Mouse (Mus musculus) hindbrain, embryonic 14.5 days (tissue): ENCODE data around the gene Ccr10. TPM values are rescaled to one million over a fixed set of nuclear protein-coding genes. Genes with fewer than 3 reads are reported as not detected.
"Not testable (repeated sequence)": the region's sequence is repeated elsewhere in the genome, so short reads cannot be mapped to it uniquely, and the experiment has no call there.

ENCODE experiments used
- ATAC-seq: fragments of 200-750 bp; cut with Nextera tagmentation; 2 replicates; pipeline ENCODE4 v1.8.0; 2017; ENCODE audit warnings: moderate number of reproducible peaks, mild to moderate bottlenecking, moderate TSS enrichment, moderate library complexity; ENCODE audit not compliant: low FRiP score
- DNase-seq: peaks from one replicate; pipeline ENCODE4 v3.0.0-alpha.2; 2015; ENCODE audit warnings: low spot score
- H3K27ac ChIP-seq: fragments of 300-500 bp; sonication (generic); 2 replicates; pipeline ENCODE4 v1.5.1; 2014; ENCODE audit warnings: mild to moderate bottlenecking, moderate library complexity
- H3K27me3 ChIP-seq: fragments of 300-500 bp; sonication (generic); 2 replicates; pipeline ENCODE4 v1.6.1; 2014; ENCODE audit warnings: mild to moderate bottlenecking, low read length, mixed read lengths; ENCODE audit not compliant: control insufficient read depth, insufficient read depth
- H3K36me3 ChIP-seq: fragments of 300-500 bp; sonication (generic); replicated peaks from 2 replicates; pipeline ENCODE4 v1.6.1; 2014; ENCODE audit not compliant: control insufficient read depth, insufficient read depth
- H3K4me1 ChIP-seq: fragments of 300-500 bp; sonication (generic); replicated peaks from 2 replicates; pipeline ENCODE4 v1.6.1; 2014; ENCODE audit warnings: antibody characterized with exemption, low read length, mixed read lengths; ENCODE audit not compliant: control insufficient read depth, insufficient read depth
- H3K4me2 ChIP-seq: fragments of 300-500 bp; sonication (generic); replicated peaks from 2 replicates; pipeline ENCODE4 v1.6.1; 2014; ENCODE audit warnings: mild to moderate bottlenecking, moderate library complexity
- H3K4me3 ChIP-seq: fragments of 300-500 bp; sonication (generic); replicated peaks from 2 replicates; pipeline ENCODE4 v1.5.1; 2014; ENCODE audit warnings: mild to moderate bottlenecking, low read length
- H3K9ac ChIP-seq: fragments of 300-500 bp; sonication (generic); 2 replicates; pipeline ENCODE4 v1.6.1; 2014
- H3K9me3 ChIP-seq: fragments of 300-500 bp; sonication (generic); 2 replicates; pipeline ENCODE4 v1.6.1; 2016; ENCODE audit warnings: low read length; ENCODE audit not compliant: control insufficient read depth
- WGBS: fragments of 180-500 bp; shearing (Covaris S2); extraction: QIAGEN DNeasy Blood & Tissue Kit; methylation state at CpG from one replicate; pipeline ENCODE4 v1.1.7; 2014; 5-methylcytosine and 5-hydroxymethylcytosine counted together
- polyA plus RNA-seq: library from polyadenylated mRNA; unstranded; fragments of >200 nt; fragmentation: Nextera tagmentation; extraction: Ambion mirVana; gene quantifications from 2 replicates; pipeline ENCODE4 v1.2.1, GENCODE M21; 2014

Ccr10 gene
- polyA plus RNA-seq, 1 experiment from 2014 or later, result 0.25 TPM

DNA sequence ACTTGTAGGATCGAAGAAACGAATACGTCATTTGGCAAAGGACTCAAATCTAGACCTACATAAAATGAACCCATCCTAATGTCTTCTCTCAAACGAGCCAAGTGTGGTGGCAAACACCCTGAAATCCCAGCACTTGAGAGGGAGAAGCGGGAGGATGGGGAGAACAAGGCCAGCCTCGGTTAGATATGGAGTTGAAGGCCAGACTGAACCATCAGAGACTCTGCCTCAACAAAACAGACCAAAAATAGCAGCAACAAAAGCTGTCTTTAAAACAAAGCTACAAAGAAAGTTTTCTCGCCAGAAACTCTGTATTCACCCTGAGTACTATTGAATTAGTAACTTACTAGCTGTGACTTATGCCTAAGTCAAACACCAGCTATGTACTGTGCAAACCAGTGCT, 38.2 kb downstream of the Ccr10 start:
- DNase-seq (no peak), ATAC-seq (no peak)
- no peak overlapping the region for H3K9ac ChIP-seq
- H3K36me3 ChIP-seq, result no peaks in the 10 kb centered on the region
- no peak overlapping the region for H3K27ac ChIP-seq
- H3K4me1 ChIP-seq, result no peaks in the 10 kb centered on the region
- H3K4me2 ChIP-seq, result no peak overlapping the region
- 79% methylated on average over 7 of the region's 7 CpGs for WGBS
- no peaks in the 10 kb centered on the region for H3K9me3 ChIP-seq
- H3K4me3 ChIP-seq, result no peak overlapping the region
- no peaks in the 10 kb centered on the region for H3K27me3 ChIP-seq

DNA sequence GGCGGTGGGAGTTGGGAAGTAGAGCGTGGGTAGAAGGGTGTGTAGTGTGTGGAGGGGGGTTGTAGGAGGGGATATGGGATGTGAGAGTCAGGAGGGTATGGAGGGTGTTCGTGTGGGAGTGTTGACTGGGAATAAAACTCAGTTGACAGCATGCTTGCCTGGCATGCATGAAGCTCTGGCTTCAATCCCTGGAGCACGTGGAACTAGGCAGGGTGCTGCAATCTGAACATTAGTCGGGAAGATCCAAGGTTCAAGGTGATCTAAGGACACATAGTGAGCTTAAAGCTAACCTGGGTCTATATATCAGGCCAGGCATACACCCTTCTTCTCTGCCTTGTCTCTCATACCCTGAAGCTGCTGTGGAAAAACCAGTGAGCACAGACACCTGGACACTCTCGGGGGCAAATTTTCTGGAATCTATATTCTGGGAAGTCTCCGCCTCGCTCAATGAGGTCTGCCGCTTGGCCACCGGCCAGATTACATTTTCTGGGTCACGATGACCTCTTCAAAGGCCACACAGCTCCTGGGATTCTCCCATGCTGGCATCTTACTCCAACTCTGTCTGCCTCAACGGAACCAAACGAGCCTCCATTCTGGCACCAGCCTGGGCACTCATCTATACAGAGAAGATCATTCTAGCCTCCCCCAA, 40.9 kb downstream of the Ccr10 start:
- ATAC-seq (no peak), DNase-seq (no peak)
- H3K27ac ChIP-seq, result no peak overlapping the region
- H3K36me3 ChIP-seq, result no peaks in the 10 kb centered on the region
- no peak overlapping the region for H3K4me3 ChIP-seq
- no peak overlapping the region for H3K4me2 ChIP-seq
- H3K9me3 ChIP-seq, result no peaks in the 10 kb centered on the region
- no peaks in the 10 kb centered on the region for H3K4me1 ChIP-seq
- WGBS, result 81% methylated on average over 13 of the region's 13 CpGs
- H3K27me3 ChIP-seq, result no peaks in the 10 kb centered on the region
- no peak overlapping the region for H3K9ac ChIP-seq

DNA sequence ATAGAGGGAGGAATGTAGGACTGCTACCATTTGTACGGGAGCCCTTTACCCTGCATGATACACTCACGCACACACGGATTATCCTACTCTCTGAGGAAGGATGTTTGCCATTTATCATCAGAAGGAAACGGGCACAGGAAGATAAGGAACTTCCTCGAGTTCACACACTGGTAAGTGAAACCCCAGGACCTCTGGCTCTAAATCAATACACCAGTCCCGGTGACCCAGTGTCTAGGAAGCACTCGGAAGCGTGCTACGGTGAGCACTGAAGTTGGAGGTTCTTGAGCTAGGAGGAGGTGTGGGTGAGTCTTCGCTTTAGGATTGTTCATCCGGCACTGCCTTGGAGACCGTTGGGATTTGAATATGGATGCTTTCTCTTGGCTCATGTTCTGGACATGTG, 42.2 kb downstream of the Ccr10 start:
- Histone ChIP-seq H3K9ac (no peak overlapping the region), H3K4me1 (no peaks in the 10 kb centered on the region), H3K4me2 (no peak overlapping the region), H3K36me3 (no peaks in the 10 kb centered on the region), H3K9me3 (no peaks in the 10 kb centered on the region), H3K27ac (no peak overlapping the region), H3K27me3 (no peaks in the 10 kb centered on the region), H3K4me3 (no peak overlapping the region)
- no peak for DNase-seq
- no peak for ATAC-seq
- 85% methylated on average over 12 of the region's 12 CpGs for WGBS

DNA sequence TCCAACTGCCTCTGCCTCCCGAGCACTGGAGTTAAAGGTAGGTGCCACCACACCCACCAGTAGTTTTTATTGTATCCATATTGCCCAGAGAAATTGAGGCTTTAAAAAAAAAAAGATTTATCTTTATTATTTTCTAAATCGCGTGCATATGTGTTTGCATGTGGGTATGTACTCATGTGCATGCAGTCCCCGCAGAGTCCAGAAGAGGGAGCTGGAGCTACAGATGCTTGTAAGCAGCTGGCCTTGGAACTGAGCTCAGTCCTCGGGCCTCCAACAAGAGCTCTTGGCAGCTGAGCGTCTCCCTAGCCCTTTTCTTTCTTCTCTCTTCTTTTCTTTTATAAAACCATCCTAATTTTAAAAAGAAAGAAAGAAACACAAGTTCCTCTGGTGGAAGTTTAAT, 43.5 kb downstream of the Ccr10 start:
- WGBS, result 92% methylated on average over 6 of the region's 6 CpGs
- no peaks in the 10 kb centered on the region for H3K4me1 ChIP-seq
- H3K27ac ChIP-seq, result no peak overlapping the region
- H3K4me2 ChIP-seq, result no peak overlapping the region
- ATAC-seq (no peak), DNase-seq (no peak)
- no peaks in the 10 kb centered on the region for H3K9me3 ChIP-seq
- H3K9ac ChIP-seq, result no peak overlapping the region
- no peaks in the 10 kb centered on the region for H3K27me3 ChIP-seq
- no peak overlapping the region for H3K4me3 ChIP-seq
- peaks cover 3% of the 10 kb centered on the region for H3K36me3 ChIP-seq

DNA sequence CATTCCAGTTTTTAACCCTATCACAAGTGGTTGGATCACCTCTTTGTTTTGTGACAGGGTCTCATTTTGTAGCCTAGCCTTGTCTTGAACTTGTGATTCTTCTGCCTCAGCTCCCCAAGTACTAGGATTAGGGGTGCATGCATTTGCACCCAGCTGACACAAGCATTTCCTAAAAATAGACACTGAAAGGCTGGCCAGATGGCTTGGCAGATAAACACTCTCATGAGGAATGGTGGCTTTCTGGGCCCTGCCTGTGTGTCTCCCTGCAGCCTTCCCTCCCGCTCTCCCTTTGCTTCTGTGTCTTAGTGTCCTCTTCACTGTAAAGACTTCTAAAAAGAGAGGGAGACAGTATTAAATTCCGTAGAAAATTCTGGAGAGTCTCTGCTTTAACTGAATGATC, 44.1 kb downstream of the Ccr10 start:
- Histone ChIP-seq H3K9me3 (no peaks in the 10 kb centered on the region), H3K4me1 (no peaks in the 10 kb centered on the region), H3K27me3 (no peaks in the 10 kb centered on the region), H3K9ac (no peak overlapping the region), H3K4me2 (no peak overlapping the region), H3K27ac (no peak overlapping the region), H3K36me3 (peaks cover 8% of the 10 kb centered on the region), H3K4me3 (no peak overlapping the region)
- ATAC-seq (no peak), DNase-seq (no peak)
- 91% methylated on average over 2 of the region's 2 CpGs for WGBS

DNA sequence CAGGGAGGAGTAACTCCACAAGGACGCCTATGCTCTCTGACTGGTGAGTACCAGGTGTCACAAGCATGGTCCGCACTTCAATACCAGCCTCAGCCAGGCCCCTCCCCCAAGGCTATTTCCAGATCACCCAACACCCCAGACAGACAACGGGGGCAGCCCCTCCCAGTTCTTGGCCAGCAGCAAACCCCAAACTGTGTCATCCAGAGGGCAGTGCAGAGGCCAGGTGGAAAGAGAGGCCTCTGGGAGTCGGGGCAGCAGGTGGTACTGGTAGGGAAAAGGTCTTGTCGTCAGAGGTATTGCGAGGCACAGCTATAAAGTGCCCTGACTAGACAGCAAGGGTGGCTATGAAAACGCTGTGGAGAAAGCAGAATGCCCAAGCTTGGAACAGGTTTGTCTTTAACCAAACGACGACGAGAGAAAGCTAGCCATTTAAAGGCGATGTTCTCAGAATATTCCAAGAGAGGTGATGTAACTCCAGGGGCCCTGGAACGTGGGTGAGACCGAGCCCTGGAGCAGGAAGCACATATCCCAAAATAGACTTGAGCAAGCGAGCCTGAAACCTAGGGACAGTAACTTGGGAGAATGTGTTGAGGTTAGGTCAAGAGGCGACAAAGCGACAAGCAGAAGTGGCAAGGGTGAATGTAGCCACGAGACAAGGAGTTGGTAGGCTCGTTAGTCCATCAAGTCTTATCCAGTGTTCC, 45.0 kb downstream of the Ccr10 start:
- DNase-seq, result no peak
- H3K9ac ChIP-seq, result no peak overlapping the region
- H3K4me2 ChIP-seq, result no peak overlapping the region
- no peaks in the 10 kb centered on the region for H3K9me3 ChIP-seq
- no peak overlapping the region for H3K4me3 ChIP-seq
- no peaks in the 10 kb centered on the region for H3K27me3 ChIP-seq
- peaks cover 17% of the 10 kb centered on the region for H3K36me3 ChIP-seq
- no peak for ATAC-seq
- no peak overlapping the region for H3K27ac ChIP-seq
- H3K4me1 ChIP-seq, result no peaks in the 10 kb centered on the region
- 52% methylated on average over 18 of the region's 18 CpGs for WGBS

DNA sequence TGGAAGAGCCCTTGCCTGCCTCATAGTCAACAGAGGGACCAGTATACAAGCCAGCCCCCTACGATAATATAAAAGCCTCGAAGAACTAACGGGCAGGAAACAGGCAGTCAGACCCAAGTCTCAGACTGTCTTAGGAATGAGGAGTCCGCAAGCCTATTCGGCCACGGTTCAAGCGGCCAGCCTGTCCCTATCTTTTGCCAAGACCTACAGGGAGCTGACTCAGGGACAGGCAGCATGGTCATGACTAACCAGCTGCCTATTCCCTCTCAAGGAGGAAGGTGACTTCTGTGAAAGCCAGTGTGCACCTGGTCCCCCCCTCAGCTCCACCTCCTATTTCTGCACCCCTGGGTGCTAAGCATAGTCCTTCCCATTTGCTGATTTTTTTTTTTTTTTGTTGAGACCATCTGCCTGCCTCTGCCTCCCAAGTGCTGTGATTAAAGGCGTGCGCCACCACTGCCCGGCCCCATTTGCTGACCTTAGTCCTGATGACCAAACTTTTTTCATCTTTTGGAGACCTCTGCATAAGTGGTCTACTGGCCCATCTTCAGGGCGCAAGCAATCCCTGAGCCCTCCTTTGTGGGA, 46.2 kb downstream of the Ccr10 start:
- Histone ChIP-seq H3K4me3 (no peak overlapping the region), H3K4me1 (no peaks in the 10 kb centered on the region), H3K9me3 (no peaks in the 10 kb centered on the region), H3K9ac (no peak overlapping the region), H3K36me3 (peaks cover 20% of the 10 kb centered on the region), H3K4me2 (no peak overlapping the region), H3K27ac (no peak overlapping the region), H3K27me3 (no peaks in the 10 kb centered on the region)
- WGBS, result 79% methylated on average over 11 of the region's 11 CpGs
- ATAC-seq (no peak), DNase-seq (no peak)

DNA sequence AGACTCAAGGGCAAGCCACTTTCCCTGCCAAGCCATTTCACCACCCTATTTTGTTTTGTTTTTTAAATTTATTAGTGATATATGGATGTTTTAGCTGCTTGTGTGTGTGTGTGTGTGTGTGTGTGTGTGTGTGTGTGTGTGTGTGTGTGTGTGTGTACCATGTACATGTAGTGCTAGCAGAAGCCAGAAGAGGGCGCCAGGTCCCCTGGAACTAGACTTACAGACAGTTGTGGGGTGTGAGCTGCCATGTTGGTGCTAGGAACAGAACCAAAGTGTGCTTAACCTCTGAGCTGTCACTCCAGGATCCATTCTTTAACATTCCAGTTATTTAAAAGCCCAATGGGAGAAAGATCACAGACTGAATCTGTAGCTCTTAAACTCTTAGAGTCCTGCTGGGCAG, 48.2 kb downstream of the Ccr10 start:
- Histone ChIP-seq H3K9ac (no peak overlapping the region), H3K9me3 (no peaks in the 10 kb centered on the region), H3K4me3 (no peak overlapping the region), H3K36me3 (peaks cover 37% of the 10 kb centered on the region), H3K4me2 (no peak overlapping the region), H3K27ac (no peak overlapping the region), H3K27me3 (no peaks in the 10 kb centered on the region), H3K4me1 (no peaks in the 10 kb centered on the region)
- WGBS, result 58% methylated on average over 1 of the region's 1 CpGs
- ATAC-seq (no peak), DNase-seq (no peak)

DNA sequence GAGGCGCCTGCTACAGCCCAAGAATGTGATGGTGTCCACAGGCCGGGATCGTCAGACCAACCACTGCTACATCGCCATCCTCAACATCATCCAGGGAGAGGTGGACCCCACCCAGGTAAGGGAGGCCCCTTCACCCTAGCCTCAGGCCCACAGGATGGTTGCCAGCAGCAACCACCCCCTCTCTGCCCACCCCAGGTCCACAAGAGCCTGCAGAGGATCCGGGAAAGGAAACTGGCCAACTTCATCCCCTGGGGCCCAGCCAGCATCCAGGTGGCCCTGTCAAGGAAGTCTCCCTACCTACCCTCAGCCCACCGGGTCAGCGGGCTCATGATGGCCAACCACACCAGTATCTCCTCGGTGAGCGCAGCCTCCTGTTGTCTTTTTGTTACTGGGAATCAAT, 50.2 kb downstream of the Ccr10 start:
- not testable (repeated sequence) for ATAC-seq, H3K9me3 ChIP-seq
- WGBS, result 94% methylated on average over 4 of the region's 9 CpGs

More for the DNA sequence above, 50.2 kb downstream of the Ccr10 start:
- Histone ChIP-seq H3K36me3 (peaks cover 37% of the 10 kb centered on the region), H3K4me1 (peaks cover 13% of the 10 kb centered on the region)
- not testable (repeated sequence) for H3K4me2 ChIP-seq, H3K27ac ChIP-seq, H3K27me3 ChIP-seq, H3K9ac ChIP-seq, H3K4me3 ChIP-seq, DNase-seq
